Mouse (Mus musculus): ENCODE measurements at regions not wholly inside any gene's neighbourhood (a gene's known extent, or its start where the extent isn't known, plus 50 kb on each side); places are given as distances from the start of the nearest gene placed in this dataset.

GRCm38 (mm10) chr13:33721851-33722250, 60.6 kb downstream of the Serpinb6d start:
- no peaks in the 10 kb centered on the region for H3K27me3 ChIP-seq
- no peak for TF ChIP-seq CTCF (IDR thresholded peaks at IDR 0.05)
- no peak for ATAC-seq
- in situ Hi-C loops (cut with MboI; ENCODE audit: low pct_unique_long_range_greater_than_20kb): no loop called here
- CTCF ChIA-PET: no interaction called here
- POLR2A ChIA-PET: no interaction called here
- no peak for DNase-seq (ENCODE audit: low read depth, low spot score)

GRCm38 (mm10) chr13:33762293-33763125, 80.7 kb downstream of the Serpinb6e start:
- H3K27me3 ChIP-seq: no peaks in the 10 kb centered on the region
- in situ Hi-C loops (cut with MboI; ENCODE audit: low pct_unique_long_range_greater_than_20kb): loop anchor here (5.0 to 10.0 kb wide), 4 partner anchors 198 to 860 kb away; partner anchors contain the start of genes Serpinb1b and Serpinb9
- ATAC-seq (peak; percentile 17), DNase-seq (ENCODE audit: low read depth, low spot score) (peak; percentile 53)
- ChIA-PET POLR2A (no interaction called here), CTCF (interaction anchor here (0.7 to 0.8 kb wide), 2 partner anchors 231 to 911 kb away, joined by 3 read pairs; no protein-coding TSS in a partner anchor)
- peak; percentile 70 for TF ChIP-seq CTCF (IDR thresholded peaks at IDR 0.05)

- POLR2A ChIA-PET: no interaction called here
- in situ Hi-C loops (cut with MboI; ENCODE audit: low pct_unique_long_range_greater_than_20kb): loop anchor here (5.0 to 10.0 kb wide), 4 partner anchors 199 to 861 kb away; partner anchors contain the start of genes Serpinb1b and Serpinb9
- H3K27me3 ChIP-seq: no peaks in the 10 kb centered on the region
- DNase-seq (ENCODE audit: low read depth, low spot score): no peak
- no peak for ATAC-seq
- CTCF ChIA-PET: interaction anchor here (0.7 kb wide), 1 partner anchor 912 kb away, joined by 3 read pairs; no protein-coding TSS in a partner anchor
- TF ChIP-seq CTCF (IDR thresholded peaks at IDR 0.05): no peak
Observed at GRCm38 (mm10) chr13:33763295-33763916, 79.8 kb downstream of the Serpinb6e start.
